Mouse (Mus musculus) lung, embryonic 14.5 days (tissue): ENCODE measurements around the gene Xpr1. TPM values are rescaled to one million over a fixed set of nuclear protein-coding genes. Genes with fewer than 3 reads are reported as not detected.

Experiments
- ATAC-seq: fragments of 200-750 bp; cut with Nextera tagmentation; 2 replicates; pipeline ENCODE4 v1.8.0; 2017; ENCODE audit warnings: mild to moderate bottlenecking, moderate TSS enrichment, moderate library complexity; ENCODE audit not compliant: insufficient read depth
- DNase-seq: peaks from one replicate; pipeline ENCODE4 v3.0.0-alpha.2; 2015
- H3K27ac ChIP-seq: fragments of 300-500 bp; sonication (generic); 2 replicates; pipeline ENCODE4 v1.5.1; 2014; ENCODE audit warnings: low read depth, mild to moderate bottlenecking, moderate library complexity
- H3K27me3 ChIP-seq: fragments of 300-500 bp; sonication (generic); 2 replicates; pipeline ENCODE4 v1.6.1; 2014; ENCODE audit warnings: low read length, control low read depth; ENCODE audit not compliant: insufficient read depth
- H3K36me3 ChIP-seq: fragments of 300-500 bp; sonication (generic); 2 replicates; pipeline ENCODE4 v1.6.1; 2014; ENCODE audit warnings: control low read depth; ENCODE audit not compliant: insufficient read depth
- H3K4me1 ChIP-seq: fragments of 300-500 bp; sonication (generic); 2 replicates; pipeline ENCODE4 v1.6.1; 2014; ENCODE audit warnings: antibody characterized with exemption, control low read depth; ENCODE audit not compliant: insufficient read depth
- H3K4me2 ChIP-seq: fragments of 300-500 bp; sonication (generic); 2 replicates; pipeline ENCODE4 v1.6.1; 2014; ENCODE audit warnings: mild to moderate bottlenecking
- H3K4me3 ChIP-seq: fragments of 300-500 bp; sonication (generic); 2 replicates; pipeline ENCODE4 v1.5.1; 2014; ENCODE audit warnings: low read depth, low read length
- H3K9ac ChIP-seq: fragments of 300-500 bp; sonication (generic); 2 replicates; pipeline ENCODE4 v1.6.1; 2014
- H3K9me3 ChIP-seq: fragments of 300-500 bp; sonication (generic); 2 replicates; pipeline ENCODE4 v1.6.1; 2016; ENCODE audit warnings: low read depth, low read length, control low read depth
- CTCF ChIP-seq: IDR thresholded peaks from 2 replicates; pipeline ENCODE4 v1.5.1; 2016; ENCODE audit warnings: antibody characterized with exemption, low read depth
- WGBS: fragments of 180-500 bp; shearing (Covaris S2); extraction: QIAGEN DNeasy Blood & Tissue Kit; methylation state at CpG from one replicate; pipeline ENCODE4 v1.1.7; 2014; 5-methylcytosine and 5-hydroxymethylcytosine counted together
- polyA plus RNA-seq: library from polyadenylated mRNA; unstranded; fragments of >200 nt; fragmentation: Nextera tagmentation; extraction: Ambion mirVana; gene quantifications from 2 replicates; pipeline ENCODE4 v1.2.1, GENCODE M21; 2014

The Xpr1 gene
- polyA plus RNA-seq, 1 experiment from 2014 or later: 6.8 TPM

DNA sequence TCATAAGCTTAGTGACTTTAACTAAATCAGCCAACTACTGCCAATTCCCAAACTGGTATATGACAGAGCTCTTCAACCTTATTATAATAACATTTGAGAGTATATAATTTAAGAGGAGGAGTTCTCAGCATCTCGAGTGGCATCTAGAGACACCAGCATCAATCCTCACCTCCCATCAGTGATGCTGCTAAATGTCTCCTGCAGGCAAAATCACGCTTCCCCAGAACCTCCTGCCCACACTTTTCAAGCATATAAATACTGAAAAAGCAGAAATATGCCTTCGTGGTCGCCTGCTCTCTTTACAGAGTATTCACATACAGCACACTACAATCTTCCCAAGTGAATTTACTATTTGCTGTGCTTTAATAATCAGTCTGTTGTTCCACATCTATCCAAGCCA lies 30.7 kb downstream of the Xpr1 start:
- Histone ChIP-seq H3K27ac (no peak overlapping the region), H3K4me2 (no peak overlapping the region), H3K4me1 (no peaks in the 10 kb centered on the region), H3K36me3 (no peaks in the 10 kb centered on the region), H3K4me3 (no peak overlapping the region), H3K9me3 (no peaks in the 10 kb centered on the region), H3K9ac (no peak overlapping the region), H3K27me3 (no peaks in the 10 kb centered on the region)
- no peak for ATAC-seq
- no peak for DNase-seq
- 78% methylated on average over 4 of the region's 4 CpGs for WGBS
- TF ChIP-seq CTCF: no peak

- H3K4me1 ChIP-seq: no peaks in the 10 kb centered on the region
- H3K9ac ChIP-seq: no peak overlapping the region
- DNase-seq (no peak), ATAC-seq (no peak)
- H3K27me3 ChIP-seq: no peaks in the 10 kb centered on the region
- TF ChIP-seq CTCF: no peak
- H3K4me3 ChIP-seq: no peak overlapping the region
- H3K4me2 ChIP-seq: no peak overlapping the region
- 87% methylated on average over 8 of the region's 8 CpGs for WGBS
- no peaks in the 10 kb centered on the region for H3K9me3 ChIP-seq
- no peak overlapping the region for H3K27ac ChIP-seq
- H3K36me3 ChIP-seq: no peaks in the 10 kb centered on the region
Measured at GRCm38 (mm10) chr1:155383319-155384302, 33.6 kb downstream of the Xpr1 start.

DNA sequence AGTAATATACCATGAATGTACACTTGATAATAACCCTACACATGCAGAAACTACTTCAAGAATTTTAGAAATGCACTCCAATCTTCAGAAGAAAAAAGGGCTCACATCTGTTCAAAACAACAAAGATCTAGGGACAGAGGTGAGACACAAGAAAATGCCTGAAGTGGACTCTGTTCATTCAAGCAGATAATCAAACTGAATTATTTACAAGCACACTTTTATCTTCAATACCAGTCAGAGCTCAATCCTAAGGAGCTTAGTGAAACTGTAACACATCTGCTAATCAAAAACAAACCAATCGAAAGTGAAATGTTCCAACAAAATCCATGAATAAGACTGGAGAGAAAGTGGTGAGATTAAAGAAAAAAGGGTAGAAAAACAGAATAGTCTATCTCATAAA lies 35.3 kb downstream of the Xpr1 start:
- Histone ChIP-seq H3K9ac (no peak overlapping the region), H3K27ac (no peak overlapping the region), H3K4me3 (no peak overlapping the region), H3K27me3 (no peaks in the 10 kb centered on the region), H3K36me3 (no peaks in the 10 kb centered on the region), H3K4me2 (no peak overlapping the region), H3K9me3 (no peaks in the 10 kb centered on the region), H3K4me1 (no peaks in the 10 kb centered on the region)
- no peak for ATAC-seq
- TF ChIP-seq CTCF: no peak
- 78% methylated on average over 1 of the region's 1 CpGs for WGBS
- DNase-seq: no peak

GRCm38 (mm10) chr1:155379289-155379688 lies 37.9 kb downstream of the Xpr1 start:
- DNase-seq (no peak), ATAC-seq (no peak)
- TF ChIP-seq CTCF: no peak
- H3K9me3 ChIP-seq: no peaks in the 10 kb centered on the region
- H3K9ac ChIP-seq: no peak overlapping the region
- H3K4me1 ChIP-seq: no peaks in the 10 kb centered on the region
- H3K27me3 ChIP-seq: no peaks in the 10 kb centered on the region
- no peaks in the 10 kb centered on the region for H3K36me3 ChIP-seq
- no peak overlapping the region for H3K4me3 ChIP-seq
- no peak overlapping the region for H3K27ac ChIP-seq
- 97% methylated on average over 1 of the region's 1 CpGs for WGBS
- no peak overlapping the region for H3K4me2 ChIP-seq

GRCm38 (mm10) chr1:155372821-155373220 lies 44.4 kb downstream of the Xpr1 start:
- TF ChIP-seq CTCF: no peak
- 68% methylated on average over 1 of the region's 1 CpGs for WGBS
- H3K9ac ChIP-seq: no peak overlapping the region
- no peaks in the 10 kb centered on the region for H3K27me3 ChIP-seq
- no peaks in the 10 kb centered on the region for H3K9me3 ChIP-seq
- ATAC-seq: no peak
- H3K4me3 ChIP-seq: no peak overlapping the region
- no peaks in the 10 kb centered on the region for H3K36me3 ChIP-seq
- no peak for DNase-seq
- no peak overlapping the region for H3K27ac ChIP-seq
- H3K4me1 ChIP-seq: no peaks in the 10 kb centered on the region
- H3K4me2 ChIP-seq: no peak overlapping the region

GRCm38 (mm10) chr1:155370075-155370658 lies 47.0 kb downstream of the Xpr1 start:
- WGBS: 49% methylated on average over 2 of the region's 2 CpGs
- no peaks in the 10 kb centered on the region for H3K27me3 ChIP-seq
- ATAC-seq (no peak), DNase-seq (no peak)
- H3K9ac ChIP-seq: no peak overlapping the region
- no peaks in the 10 kb centered on the region for H3K9me3 ChIP-seq
- H3K27ac ChIP-seq: no peak overlapping the region
- no peak for TF ChIP-seq CTCF
- H3K36me3 ChIP-seq: no peaks in the 10 kb centered on the region
- no peak overlapping the region for H3K4me2 ChIP-seq
- no peaks in the 10 kb centered on the region for H3K4me1 ChIP-seq
- no peak overlapping the region for H3K4me3 ChIP-seq

- H3K9me3 ChIP-seq: no peaks in the 10 kb centered on the region
- H3K27me3 ChIP-seq: no peaks in the 10 kb centered on the region
- no peak overlapping the region for H3K9ac ChIP-seq
- WGBS: 88% methylated on average over 4 of the region's 4 CpGs
- no peak overlapping the region for H3K4me2 ChIP-seq
- H3K4me1 ChIP-seq: no peaks in the 10 kb centered on the region
- ATAC-seq (no peak), DNase-seq (no peak)
- H3K36me3 ChIP-seq: no peaks in the 10 kb centered on the region
- H3K27ac ChIP-seq: no peak overlapping the region
- TF ChIP-seq CTCF: no peak
- H3K4me3 ChIP-seq: no peak overlapping the region
Measured at GRCm38 (mm10) chr1:155366366-155366765, 50.8 kb downstream of the Xpr1 start.
